Mouse (Mus musculus) liver, adult 2 months (tissue): ENCODE results near the gene Sipa1l1. TPM values are rescaled to one million over a fixed set of nuclear protein-coding genes. Genes with fewer than 3 reads are reported as not detected.

Experiments used
- DNase-seq: peaks from one replicate; pipeline ENCODE4 v3.0.0-alpha.2; 2011; ENCODE audit warnings: low read depth, low spot score; ENCODE audit errors: extremely low read depth
- H3K27ac ChIP-seq: fragments of 200-500 bp; replicated peaks from 2 replicates; pipeline ENCODE4 v1.5.1; 2012; ENCODE audit warnings: low read depth, mild to moderate bottlenecking, control low read depth, inconsistent platforms, low read length; ENCODE audit not compliant: insufficient read depth
- H3K27me3 ChIP-seq: fragments of 200-500 bp; 2 replicates; pipeline ENCODE4 v1.6.1; 2012; ENCODE audit warnings: mild to moderate bottlenecking, moderate library complexity, low read length, inconsistent platforms; ENCODE audit not compliant: control insufficient read depth, insufficient read depth
- H3K36me3 ChIP-seq: fragments of 200-500 bp; 2 replicates; pipeline ENCODE4 v1.6.1; 2012; ENCODE audit warnings: low read length, inconsistent platforms; ENCODE audit not compliant: control insufficient read depth, insufficient read depth
- H3K4me1 ChIP-seq: fragments of 200-500 bp; 2 replicates; pipeline ENCODE4 v1.6.1; 2011; ENCODE audit warnings: low read length; ENCODE audit not compliant: control insufficient read depth, insufficient read depth
- H3K4me3 ChIP-seq: fragments of 200-500 bp; 2 replicates; pipeline ENCODE4 v1.5.1; 2011; ENCODE audit warnings: low read depth, mild to moderate bottlenecking, control low read depth, low read length, moderate library complexity; ENCODE audit not compliant: insufficient read depth
- H3K79me2 ChIP-seq: fragments of 200-500 bp; 2 replicates; pipeline ENCODE4 v1.6.1; 2012; ENCODE audit warnings: inconsistent platforms, mild to moderate bottlenecking, low read length, moderate library complexity; ENCODE audit not compliant: control insufficient read depth, insufficient read depth
- H3K9ac ChIP-seq: fragments of 200-500 bp; 2 replicates; pipeline ENCODE4 v1.6.1; 2012; ENCODE audit warnings: low read depth, mild to moderate bottlenecking, control low read depth, inconsistent platforms, low read length
- CTCF ChIP-seq: fragments of 200-500 bp; IDR thresholded peaks from 2 replicates; pipeline ENCODE4 v1.5.1; 2011; ENCODE audit warnings: low read depth, low read length, control low read depth
- POLR2A ChIP-seq: fragments of 200-500 bp; IDR thresholded peaks from 2 replicates; pipeline ENCODE4 v1.6.1; 2011; ENCODE audit warnings: low read length, control low read depth; ENCODE audit not compliant: insufficient read depth; ENCODE audit errors: extremely low read depth
- WGBS: fragments of 180-500 bp; shearing (Covaris S2); methylation state at CpG from one replicate; pipeline ENCODE4 v1.1.7; 2018; 5-methylcytosine and 5-hydroxymethylcytosine counted together
- polyA plus RNA-seq: library from polyadenylated mRNA; depleted of rRNA; stranded (reverse); fragments of >200 nt; gene quantifications from 2 replicates; pipeline ENCODE4 v1.2.3, GENCODE M21; 2012
- total RNA-seq: library from RNA; depleted of rRNA; stranded (reverse); fragments of >200 nt; gene quantifications from 2 replicates; pipeline ENCODE4 v1.2.3, GENCODE M21; 2014

Gene Sipa1l1
- total and polyA plus RNA-seq, 2 experiments, result 10.3 to 13.7 TPM

DNA sequence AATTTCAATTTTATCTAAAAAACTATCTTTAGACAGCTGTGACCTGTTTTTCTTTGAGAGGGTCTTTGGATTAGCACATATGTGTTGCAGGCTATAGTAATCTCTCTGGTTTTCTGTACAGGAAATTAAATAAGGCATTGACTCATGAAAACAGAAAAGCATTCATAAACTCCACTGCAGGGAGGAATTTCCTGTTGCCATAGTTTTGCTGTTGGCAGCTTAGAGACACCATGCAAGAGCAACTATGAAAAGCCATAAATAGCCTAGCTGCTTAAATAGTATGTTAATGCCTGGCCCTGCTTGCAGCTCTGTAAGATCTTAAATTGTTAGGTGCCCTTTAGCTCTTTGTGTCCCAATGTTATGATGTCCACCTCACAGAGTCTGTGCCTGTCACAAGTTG, 204.9 kb downstream of the Sipa1l1 start:
- H3K27me3 ChIP-seq, result no peaks in the 10 kb centered on the region
- TF ChIP-seq POLR2A, result no peak
- TF ChIP-seq CTCF, result no peak
- H3K27ac ChIP-seq, result 0 out of 2 replicates have a peak overlapping the region, but pooled peaks have one; percentile 12
- H3K79me2 ChIP-seq, result no peaks in the 10 kb centered on the region
- no peak overlapping the region for H3K9ac ChIP-seq
- H3K4me1 ChIP-seq, result no peaks in the 10 kb centered on the region; the same call in 1 of the 2 replicates
- no peak overlapping the region for H3K4me3 ChIP-seq
- no peak for DNase-seq
- peaks cover 5% of the 10 kb centered on the region; the same call in 1 of the 2 replicates for H3K36me3 ChIP-seq

DNA sequence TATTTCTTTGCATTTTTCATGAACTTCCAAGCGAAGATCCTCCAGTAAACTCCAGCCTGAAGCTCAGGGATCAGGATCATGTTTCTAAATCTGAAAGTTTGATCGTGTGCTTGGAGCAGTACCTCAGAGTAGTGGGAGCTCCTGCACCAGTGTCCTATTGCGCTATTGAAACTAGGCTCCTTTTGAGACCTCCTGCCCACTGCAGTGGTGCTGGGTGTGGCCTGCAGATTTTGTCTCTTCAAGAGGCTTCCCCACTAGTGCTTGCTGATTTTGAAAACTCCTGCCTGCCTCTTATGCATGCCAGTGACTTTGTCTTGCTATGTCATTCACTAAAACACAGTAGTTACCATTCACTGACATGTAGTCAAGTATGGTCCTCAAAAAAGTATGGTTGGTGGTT, 213.8 kb downstream of the Sipa1l1 start:
- 97% methylated on average over 3 of the region's 3 CpGs for WGBS
- no peak overlapping the region for H3K27ac ChIP-seq
- no peak overlapping the region for H3K4me3 ChIP-seq
- H3K4me1 ChIP-seq, result no peaks in the 10 kb centered on the region
- H3K27me3 ChIP-seq, result no peaks in the 10 kb centered on the region
- DNase-seq, result no peak
- no peak overlapping the region for H3K9ac ChIP-seq
- H3K36me3 ChIP-seq, result peaks cover 12% of the 10 kb centered on the region
- H3K79me2 ChIP-seq, result no peaks in the 10 kb centered on the region
- TF ChIP-seq CTCF (no peak), POLR2A (no peak)

DNA sequence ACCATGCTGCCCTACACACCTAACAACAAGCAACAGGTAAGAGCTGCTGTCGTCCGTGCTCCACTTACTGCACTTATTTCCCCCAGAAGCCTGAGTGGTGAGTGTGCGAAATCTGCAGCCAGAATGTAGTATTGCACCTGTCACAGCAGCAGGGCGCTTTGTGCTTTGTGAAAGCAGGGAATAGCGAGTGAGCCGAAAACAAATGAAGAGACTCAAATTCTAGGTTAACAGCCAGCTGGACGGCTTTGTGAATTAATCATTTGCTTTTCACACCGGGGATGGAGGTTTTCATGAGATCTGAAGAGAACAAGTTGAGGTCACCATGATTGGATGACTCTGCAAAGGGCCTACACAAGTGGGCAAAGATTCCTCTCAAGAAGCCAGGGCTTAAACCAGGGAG, 215.6 kb downstream of the Sipa1l1 start:
- Histone ChIP-seq H3K36me3 (peaks cover 12% of the 10 kb centered on the region), H3K4me3 (no peak overlapping the region), H3K79me2 (no peaks in the 10 kb centered on the region), H3K4me1 (no peaks in the 10 kb centered on the region), H3K27me3 (no peaks in the 10 kb centered on the region), H3K9ac (no peak overlapping the region), H3K27ac (no peak overlapping the region)
- no peak for DNase-seq
- WGBS, result 90% methylated on average over 8 of the region's 8 CpGs
- TF ChIP-seq POLR2A (no peak), CTCF (no peak)

DNA sequence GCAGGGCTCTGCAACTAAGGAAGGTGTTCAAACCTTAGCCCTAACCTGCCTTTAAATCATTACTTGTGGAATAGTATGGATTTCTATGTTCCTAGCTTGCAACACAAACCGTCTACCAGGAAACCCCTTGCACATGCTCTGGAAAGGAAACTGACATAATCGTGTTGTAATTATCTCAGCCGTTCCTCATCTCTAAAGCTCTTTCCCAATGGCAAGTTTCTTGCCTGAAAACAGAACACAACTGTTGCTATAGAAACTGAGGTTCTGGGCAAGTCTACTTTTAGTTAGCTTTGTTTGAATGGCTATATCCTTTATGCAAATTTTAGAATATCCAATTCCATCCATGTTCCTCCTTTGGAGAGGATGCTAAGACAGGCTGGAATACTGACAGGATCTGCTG, 217.9 kb downstream of the Sipa1l1 start:
- H3K27me3 ChIP-seq, result no peaks in the 10 kb centered on the region
- no peak overlapping the region for H3K27ac ChIP-seq
- no peaks in the 10 kb centered on the region for H3K79me2 ChIP-seq
- no peak for DNase-seq
- H3K4me3 ChIP-seq, result no peak overlapping the region
- 75% methylated on average over 3 of the region's 3 CpGs for WGBS
- H3K9ac ChIP-seq, result no peak overlapping the region
- peaks cover 10% of the 10 kb centered on the region; the same call in 1 of the 2 replicates for H3K36me3 ChIP-seq
- no peaks in the 10 kb centered on the region for H3K4me1 ChIP-seq
- TF ChIP-seq POLR2A (no peak), CTCF (no peak)

DNA sequence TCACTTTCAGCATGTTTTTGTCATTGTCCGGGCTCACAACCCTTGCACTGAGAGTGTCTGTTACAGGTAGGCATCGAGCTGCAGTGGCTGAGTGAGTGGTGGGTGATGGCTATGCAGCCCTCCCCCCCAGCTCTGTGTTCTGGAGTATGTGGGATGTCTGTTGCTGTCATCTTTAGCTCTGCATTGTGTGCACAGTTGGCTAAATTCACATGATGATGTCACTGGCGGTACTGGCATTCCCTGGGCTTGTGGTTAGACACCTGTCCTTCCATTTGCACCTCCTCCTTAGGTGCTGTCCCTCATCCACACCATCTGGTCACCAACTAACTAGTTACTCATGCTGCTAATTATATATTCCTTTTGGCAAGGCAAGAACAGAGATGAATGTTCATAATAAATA, 218.5 kb downstream of the Sipa1l1 start:
- Histone ChIP-seq H3K4me3 (no peak overlapping the region), H3K27me3 (no peaks in the 10 kb centered on the region), H3K4me1 (no peaks in the 10 kb centered on the region), H3K79me2 (no peaks in the 10 kb centered on the region), H3K27ac (no peak overlapping the region), H3K9ac (no peak overlapping the region), H3K36me3 (peaks cover 10% of the 10 kb centered on the region; the same call in 1 of the 2 replicates)
- TF ChIP-seq CTCF (no peak), POLR2A (no peak)
- WGBS, result 91% methylated on average over 3 of the region's 3 CpGs
- DNase-seq, result no peak

DNA sequence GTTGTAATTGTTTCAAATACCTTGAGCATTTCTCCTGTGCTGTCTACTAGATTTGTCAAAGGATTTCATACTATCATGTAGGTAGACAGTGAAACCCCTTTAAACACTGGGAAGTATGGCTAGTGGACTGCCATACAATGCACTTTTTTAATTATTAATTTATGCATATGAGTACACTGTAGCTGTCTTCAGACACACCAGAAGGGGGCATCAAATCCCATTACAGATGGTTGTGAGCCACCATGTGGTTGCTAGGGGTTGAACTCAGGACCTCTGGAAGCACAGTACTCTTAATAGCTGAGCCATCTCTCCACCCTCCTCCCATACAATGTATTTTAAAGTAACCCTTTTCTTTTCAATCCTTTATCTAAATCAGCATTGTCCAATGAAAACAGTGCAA, 219.0 kb downstream of the Sipa1l1 start:
- Histone ChIP-seq H3K79me2 (no peaks in the 10 kb centered on the region), H3K4me1 (no peaks in the 10 kb centered on the region), H3K9ac (no peak overlapping the region), H3K4me3 (no peak overlapping the region), H3K27ac (no peak overlapping the region), H3K36me3 (peaks cover 10% of the 10 kb centered on the region; the same call in 1 of the 2 replicates), H3K27me3 (no peaks in the 10 kb centered on the region)
- DNase-seq, result no peak
- TF ChIP-seq CTCF (no peak), POLR2A (no peak)
